Mouse (Mus musculus) C2C12 (cell line): ENCODE data around the gene Arl15.

ENCODE experiments used
- CTCF ChIP-seq: IDR thresholded peaks from one replicate; pipeline ENCODE4 v1.5.1; 2011; ENCODE audit not compliant: control insufficient read depth, insufficient read depth, insufficient read length
- FOSL1 ChIP-seq: IDR thresholded peaks from one replicate; pipeline ENCODE4 v1.8.0; 2011; ENCODE audit warnings: mild to moderate bottlenecking, low read length; ENCODE audit not compliant: poor library complexity, insufficient read depth, severe bottlenecking
- MYOD1 ChIP-seq: IDR thresholded peaks from one replicate; pipeline ENCODE4 v1.6.1; 2011; ENCODE audit warnings: low read depth; ENCODE audit not compliant: control insufficient read depth, insufficient read length
- USF1 ChIP-seq: IDR thresholded peaks from one replicate; pipeline ENCODE4 v1.6.1; 2011; ENCODE audit warnings: low read depth, mild to moderate bottlenecking, control low read depth, moderate library complexity

- TF ChIP-seq CTCF (no peak), USF1 (no peak), FOSL1 (no peak), MYOD1 (no peak)
Measured at GRCm38 (mm10) chr13:113762766-113763516, 31.4 kb upstream of the Arl15 start.
